16 mouse cellular contexts compared by ENCODE assay signal in genomic region chr12:77505431-77505830, GRCm38 (mm10).
"Had no signal": no experiment of that assay in that cellular context is flagged by ENCODE, and none has a peak within 500 bp of the region (broad histone marks: within the 10 kb centered on the region; RNA-seq: fewer than 3 reads in every experiment).

No protein-coding gene starts in this region.

- DNase-seq: retina, postnatal 1 day; right cerebral cortex, adult 18-20 months; right cerebral cortex, postnatal 14 days; right cerebral cortex, postnatal 25 days; right cerebral cortex, postnatal 4 days; spleen, adult 18-20 months; thymus, adult 18-20 months; thymus, adult 2 months; thymus, postnatal 14 days; thymus, postnatal 25 days; thymus, postnatal 36 days; thymus, postnatal 4 days had no signal

- H3K4me2 ChIP-seq: neural tube, embryonic 13.5 days; neural tube, embryonic 15.5 days; stomach, embryonic 15.5 days had no signal

- H3K27ac ChIP-seq: neural tube, embryonic 13.5 days; neural tube, embryonic 15.5 days; stomach, embryonic 15.5 days; stomach, postnatal 0 days had no signal

- H3K9ac ChIP-seq: neural tube, embryonic 13.5 days; neural tube, embryonic 15.5 days; stomach, embryonic 15.5 days had no signal

- H3K36me3 ChIP-seq: neural tube, embryonic 13.5 days; neural tube, embryonic 15.5 days; stomach, embryonic 15.5 days had no signal

- H3K4me3 ChIP-seq: neural tube, embryonic 13.5 days; neural tube, embryonic 15.5 days; stomach, embryonic 15.5 days had no signal

- H3K4me1 ChIP-seq: neural tube, embryonic 15.5 days; stomach, embryonic 15.5 days had no signal

- H3K9me3 ChIP-seq: neural tube, embryonic 13.5 days; neural tube, embryonic 15.5 days; stomach, embryonic 15.5 days had no signal

- H3K27me3 ChIP-seq: neural tube, embryonic 13.5 days; neural tube, embryonic 15.5 days; stomach, embryonic 15.5 days had no signal
